Mouse (Mus musculus): Measurements from ENCODE around the gene Fhl2. TPM values are rescaled to one million over a fixed set of nuclear protein-coding genes. Genes with fewer than 3 reads are reported as not detected.
"Not testable (repeated sequence)": the region's sequence is repeated elsewhere in the genome, so short reads cannot be mapped to it uniquely, and the experiment has no call there.

The Fhl2 gene
- total RNA-seq, 2 experiments from 2014 or later, result 1,415 to 1,605 TPM

GRCm38 (mm10) chr1:43196059-43196458 is 725 bp downstream of the Fhl2 start:
- intact Hi-C loops (cut with DNase I), result loop anchor here (2.0 kb wide), 2 partner anchors 51 to 63 kb away; no protein-coding TSS in a partner anchor
- DNase-seq, result no peak

GRCm38 (mm10) chr1:43193423-43193822 is 3.4 kb downstream of the Fhl2 start:
- DNase-seq, result peak in 1 of 2 experiments; percentile 26
- intact Hi-C loops (cut with DNase I), result no loop called here

GRCm38 (mm10) chr1:43192471-43192870 is 4.3 kb downstream of the Fhl2 start:
- DNase-seq, result no peak
- intact Hi-C loops (cut with DNase I), result no loop called here

- DNase-seq, result no peak
- intact Hi-C loops (cut with DNase I), result no loop called here
These were observed 5.7 kb downstream of the Fhl2 start for GRCm38 (mm10) chr1:43191078-43191477.

- DNase-seq; intact Hi-C loops (cut with DNase I): not testable (repeated sequence)
These were observed 7.9 kb downstream of the Fhl2 start for GRCm38 (mm10) chr1:43188893-43189292.

GRCm38 (mm10) chr1:43186334-43186733 is 10.4 kb downstream of the Fhl2 start:
- peak in 1 of 2 experiments; percentile 26 for DNase-seq
- intact Hi-C loops (cut with DNase I), result no loop called here

DNA sequence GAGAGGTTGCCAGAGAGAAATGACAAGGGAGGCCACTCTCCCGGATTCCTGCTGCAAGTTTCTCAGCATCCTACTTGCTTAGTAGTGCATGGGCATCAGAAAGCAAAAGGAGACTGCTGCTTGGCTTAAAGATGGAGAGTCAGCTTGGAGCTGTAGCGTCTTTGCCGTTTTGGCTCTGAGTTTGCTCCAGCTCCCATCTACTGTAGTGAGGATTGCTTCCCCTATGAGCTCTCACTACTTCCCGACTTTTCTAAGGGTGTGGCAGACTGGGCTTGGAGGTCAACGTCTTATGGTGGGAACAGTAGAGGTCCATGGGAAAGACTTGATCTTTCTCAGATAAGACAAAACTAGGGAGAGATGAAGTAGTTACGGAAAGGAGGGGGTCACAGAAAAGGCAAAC is 15.9 kb downstream of the Fhl2 start:
- no peak for DNase-seq
- intact Hi-C loops (cut with DNase I), result no loop called here

DNA sequence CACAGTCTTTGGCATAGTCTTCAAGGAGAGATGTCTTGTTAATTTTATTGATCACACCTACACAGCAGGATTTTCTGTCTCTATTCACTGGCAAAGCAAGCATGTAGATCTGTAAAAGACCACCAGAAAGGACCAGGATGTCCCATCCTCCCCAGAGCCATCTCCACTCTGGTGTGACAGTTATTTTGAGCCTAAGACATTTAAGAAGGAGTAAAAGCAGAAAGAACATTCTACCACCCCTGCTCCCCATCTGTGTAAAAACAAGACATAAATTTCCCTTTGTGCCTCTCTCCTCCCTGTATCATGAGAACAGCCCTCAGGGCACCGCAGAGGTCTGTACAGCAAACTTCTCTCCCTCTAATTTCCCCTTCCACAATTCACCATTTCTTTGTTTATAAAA is 18.0 kb downstream of the Fhl2 start:
- intact Hi-C loops (cut with DNase I), result no loop called here
- no peak for DNase-seq

DNA sequence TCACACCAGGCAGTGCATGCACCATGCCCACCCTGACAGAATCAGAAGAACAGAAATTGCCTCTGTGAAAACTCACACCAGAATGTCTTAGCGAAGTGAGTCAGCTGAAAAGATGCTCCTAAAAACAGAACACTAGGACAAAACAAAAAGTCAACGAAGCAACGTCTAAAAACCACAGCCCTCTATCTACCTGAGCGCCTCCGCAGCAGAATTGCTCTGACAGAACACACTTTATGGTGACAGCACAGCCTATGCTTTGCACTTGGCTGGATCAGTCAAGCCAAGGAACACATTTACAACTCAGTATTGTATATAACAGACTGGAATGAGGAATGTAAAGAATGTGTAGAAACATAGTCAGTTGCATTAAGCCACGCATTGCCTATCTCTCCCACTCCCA is 18.4 kb downstream of the Fhl2 start:
- no peak for DNase-seq
- intact Hi-C loops (cut with DNase I), result no loop called here

DNA sequence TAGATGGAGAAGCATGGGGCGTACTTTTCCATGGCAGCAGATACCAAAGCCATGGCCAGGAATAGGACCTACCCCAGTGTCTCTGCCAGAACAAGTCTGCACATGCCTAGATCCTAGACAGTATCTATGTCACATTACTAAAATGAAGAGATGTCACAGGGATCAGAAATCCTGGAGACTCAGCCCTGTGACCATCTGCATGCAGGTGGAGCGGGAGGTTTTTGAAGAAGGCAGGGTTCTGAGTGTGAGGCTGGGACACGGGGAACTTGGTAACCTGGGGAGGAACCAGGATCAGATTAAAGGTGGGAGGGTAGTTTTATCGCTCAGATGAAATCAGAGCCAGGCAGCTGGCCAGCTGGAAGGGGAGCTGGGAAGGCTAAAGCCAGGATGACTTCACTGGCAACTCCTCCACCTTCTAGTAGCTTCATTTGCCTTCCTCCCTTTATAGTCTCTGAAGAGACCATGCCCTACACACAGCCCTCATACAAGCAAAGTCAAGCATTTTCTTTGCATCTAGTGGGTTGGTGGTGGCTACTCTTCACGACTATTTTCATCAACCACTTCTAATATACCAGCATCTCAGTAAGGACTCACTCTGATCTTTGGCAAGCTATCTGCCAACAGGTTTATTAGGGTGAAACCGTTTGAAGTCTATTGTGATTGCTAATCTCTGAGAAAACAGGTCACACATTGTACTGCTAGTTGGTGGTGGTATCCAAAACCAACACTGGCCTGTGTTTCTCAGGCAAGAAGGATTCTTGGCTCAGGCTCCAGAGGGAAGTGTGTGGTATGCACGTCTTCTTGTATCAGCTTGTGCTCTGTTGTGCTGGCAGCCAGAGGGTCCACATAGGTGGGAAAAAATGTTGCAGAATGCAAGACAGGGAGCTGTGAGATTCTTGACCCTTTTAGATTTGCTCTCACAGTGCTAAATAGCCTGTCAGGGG is 23.2 kb downstream of the Fhl2 start:
- peak in 1 of 2 experiments; percentile 51 for DNase-seq
- intact Hi-C loops (cut with DNase I), result no loop called here

DNA sequence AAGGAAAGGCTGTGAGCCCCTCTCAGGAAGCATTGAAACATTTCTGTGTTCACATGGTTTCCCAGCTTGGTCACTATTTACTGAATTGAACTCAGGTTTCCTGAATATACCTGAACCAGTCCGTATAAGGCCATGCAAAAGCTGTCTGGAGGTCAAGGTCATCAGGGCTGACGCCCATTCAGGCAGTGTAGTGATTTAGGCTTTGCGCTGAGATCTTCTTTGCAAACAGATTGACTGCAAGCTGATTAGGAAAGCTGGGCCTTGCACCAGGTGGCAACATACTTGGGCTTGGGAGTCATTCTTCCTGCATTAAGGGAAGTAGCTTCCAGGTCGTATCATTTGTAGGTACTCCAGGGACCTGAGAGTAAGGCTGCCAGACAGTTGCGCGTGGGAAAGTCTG is 25.0 kb downstream of the Fhl2 start:
- intact Hi-C loops (cut with DNase I), result no loop called here
- no peak for DNase-seq

- peak in 1 of 2 experiments; percentile 45 for DNase-seq
- intact Hi-C loops (cut with DNase I), result no loop called here
These were observed 25.7 kb downstream of the Fhl2 start for GRCm38 (mm10) chr1:43171093-43171492.

- intact Hi-C loops (cut with DNase I), result no loop called here
- DNase-seq, result no peak
These were observed 27.1 kb downstream of the Fhl2 start for GRCm38 (mm10) chr1:43169661-43170060.

GRCm38 (mm10) chr1:43169227-43169626 is 27.6 kb downstream of the Fhl2 start:
- intact Hi-C loops (cut with DNase I), result no loop called here
- no peak for DNase-seq

GRCm38 (mm10) chr1:43168618-43169017 is 28.2 kb downstream of the Fhl2 start:
- intact Hi-C loops (cut with DNase I), result no loop called here
- DNase-seq, result no peak

- intact Hi-C loops (cut with DNase I), result no loop called here
- no peak for DNase-seq
These were observed 28.8 kb downstream of the Fhl2 start for GRCm38 (mm10) chr1:43168026-43168425.

- peak in 1 of 2 experiments; percentile 21 for DNase-seq
- intact Hi-C loops (cut with DNase I), result no loop called here
These were observed 32.2 kb downstream of the Fhl2 start for GRCm38 (mm10) chr1:43164582-43164981.

- intact Hi-C loops (cut with DNase I), result no loop called here
These were observed 33.0 kb downstream of the Fhl2 start for GRCm38 (mm10) chr1:43163467-43164418.

GRCm38 (mm10) chr1:43163084-43163466 is 33.7 kb downstream of the Fhl2 start:
- DNase-seq, result peak in 1 of 2 experiments; percentile 55
- intact Hi-C loops (cut with DNase I), result no loop called here

More at GRCm38 (mm10) chr1:43163467-43164418, 33.0 kb downstream of the Fhl2 start:
- peak; percentile 76 to 84 for DNase-seq

GRCm38 (mm10) chr1:43162394-43162793 is 34.4 kb downstream of the Fhl2 start:
- intact Hi-C loops (cut with DNase I), result no loop called here
- no peak for DNase-seq

DNA sequence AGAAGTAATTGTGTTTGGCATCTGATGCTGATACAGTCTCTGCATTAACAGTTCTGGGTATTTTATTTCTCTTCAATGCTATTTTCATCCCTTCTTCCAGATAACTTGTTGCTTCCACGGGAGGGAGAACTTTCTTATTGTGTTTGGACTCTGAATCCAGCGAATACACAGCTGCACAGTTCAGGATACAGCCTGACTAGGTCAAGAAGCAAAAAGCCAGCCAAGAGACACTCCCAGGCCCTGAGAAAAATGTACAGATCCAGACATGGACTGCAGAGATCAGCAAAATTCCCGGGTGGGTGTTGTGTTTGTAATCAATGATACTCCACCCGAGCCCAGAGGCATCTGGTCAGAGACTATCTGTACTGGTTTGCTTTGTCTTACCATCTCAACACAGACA is 37.4 kb downstream of the Fhl2 start:
- intact Hi-C loops (cut with DNase I), result no loop called here
- peak in 1 of 2 experiments; percentile 35 for DNase-seq
